Mouse (Mus musculus): ENCODE results near the gene Creb5.

Gene Creb5

DNA sequence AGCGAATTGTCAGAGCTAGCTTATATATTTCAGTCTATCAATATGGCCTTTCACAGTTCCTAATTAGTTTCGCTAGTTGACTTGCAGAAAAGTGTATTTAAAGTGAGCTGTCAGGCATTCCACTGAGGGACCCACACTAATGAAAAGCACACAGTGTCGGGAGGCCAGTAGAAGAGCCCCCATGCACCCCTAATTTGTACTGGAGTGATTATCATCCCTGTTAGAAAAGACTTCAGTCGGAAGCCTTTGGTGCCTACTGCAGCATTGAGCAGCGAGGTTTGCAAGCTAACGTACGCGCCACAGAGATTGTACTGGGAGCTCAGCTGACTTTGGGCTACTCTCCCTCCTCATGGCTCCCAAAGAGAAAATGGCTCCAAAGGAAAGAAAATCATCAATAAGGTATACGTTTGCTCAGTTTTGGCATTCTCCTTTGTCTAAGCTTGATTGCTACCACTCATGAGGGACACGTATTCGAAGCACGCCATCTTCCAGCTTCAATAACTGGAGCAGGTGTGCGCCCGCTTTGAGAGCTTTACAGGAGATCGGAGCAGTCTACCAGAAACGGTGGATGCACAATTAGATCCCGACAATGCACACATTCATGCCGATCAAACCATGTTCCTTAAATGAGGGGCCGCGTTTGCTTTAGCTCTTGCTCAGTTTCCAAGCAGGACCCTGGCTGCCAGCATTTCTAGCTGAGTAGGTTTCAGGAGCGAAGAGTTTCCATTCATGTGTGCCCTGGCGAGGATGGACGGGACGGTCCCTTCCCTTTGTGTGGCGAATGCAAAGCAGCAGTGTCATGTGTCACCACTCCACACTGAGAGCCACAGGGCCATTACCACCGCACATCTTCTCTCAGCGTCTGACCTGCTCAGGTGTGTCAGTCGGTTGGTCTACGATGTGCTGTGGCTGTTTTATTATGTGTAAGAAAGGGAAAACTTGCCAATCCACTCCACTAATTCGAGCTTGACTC is 354.8 kb downstream of the Creb5 start:
- in situ Hi-C loops (cut with MboI, MseI), result no loop called here

GRCm38 (mm10) chr6:53642826-53643356 is 355.8 kb downstream of the Creb5 start:
- in situ Hi-C loops (cut with MboI, MseI), result no loop called here

DNA sequence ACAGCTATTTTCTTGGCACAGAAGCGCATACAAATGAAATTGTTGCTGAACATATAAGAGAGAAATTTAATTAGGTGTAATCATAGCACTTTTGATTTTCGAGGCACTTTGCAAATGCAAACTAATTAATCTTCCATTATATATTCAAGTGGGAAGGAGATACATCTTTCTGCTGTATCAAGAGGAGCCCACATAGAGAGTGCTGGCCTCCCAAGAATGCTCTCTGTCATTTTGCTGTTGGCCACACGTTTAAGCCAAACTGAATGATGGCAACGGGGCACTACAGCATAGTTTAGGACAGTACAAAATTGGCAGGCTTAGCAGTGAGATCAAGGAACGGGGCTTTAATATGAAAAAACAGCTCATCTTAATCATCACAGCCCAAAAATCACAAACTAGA is 356.4 kb downstream of the Creb5 start:
- in situ Hi-C loops (cut with MboI, MseI), result no loop called here

- in situ Hi-C loops (cut with MboI, MseI), result no loop called here
Measured at GRCm38 (mm10) chr6:53644056-53644455, 357.0 kb downstream of the Creb5 start.

GRCm38 (mm10) chr6:53644971-53645370 is 357.9 kb downstream of the Creb5 start:
- in situ Hi-C loops (cut with MboI, MseI), result no loop called here

DNA sequence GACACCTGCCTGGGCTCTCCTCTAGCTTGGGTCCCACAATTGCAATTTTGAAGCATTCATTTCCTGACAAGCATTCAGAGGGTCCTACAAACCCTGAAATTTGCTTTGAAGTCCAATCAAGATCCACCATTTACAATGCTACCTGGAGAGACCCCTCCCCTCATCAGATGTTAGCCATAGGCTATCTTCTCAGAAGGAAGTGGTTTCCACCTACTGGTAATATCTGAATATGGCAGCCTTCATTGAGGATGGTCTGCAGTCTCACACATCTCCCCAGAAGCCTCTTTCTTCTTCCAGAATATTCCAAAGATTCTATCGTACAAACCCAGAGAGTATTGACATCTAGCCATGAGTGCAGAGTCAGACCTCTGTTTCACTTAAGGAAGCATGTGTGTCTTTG is 362.7 kb downstream of the Creb5 start:
- in situ Hi-C loops (cut with MboI, MseI), result loop anchor here (10.0 kb wide), 1 partner anchor 1625 kb away; no protein-coding TSS in a partner anchor

DNA sequence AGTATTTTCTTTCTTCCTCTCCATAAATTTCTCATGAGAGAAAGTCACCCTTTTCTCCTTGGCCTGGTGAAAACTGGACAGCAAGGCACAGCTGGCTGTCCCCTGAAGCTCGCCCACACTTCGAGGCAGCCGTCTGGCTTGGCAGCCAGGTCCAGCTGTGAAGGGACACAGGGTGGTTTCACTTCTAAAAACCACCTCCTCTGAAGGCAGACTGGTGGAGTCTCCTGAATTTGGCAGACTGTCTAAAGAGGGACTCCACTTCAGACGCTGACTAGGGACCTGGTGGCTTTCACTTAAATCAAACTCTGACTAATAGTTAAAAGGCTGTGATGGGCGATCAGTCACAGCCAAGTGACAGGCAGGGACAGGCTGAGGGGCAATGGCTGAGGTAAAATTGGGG is 365.6 kb downstream of the Creb5 start:
- in situ Hi-C loops (cut with MboI, MseI), result loop anchor here (10.0 kb wide), 1 partner anchor 1628 kb away; no protein-coding TSS in a partner anchor

DNA sequence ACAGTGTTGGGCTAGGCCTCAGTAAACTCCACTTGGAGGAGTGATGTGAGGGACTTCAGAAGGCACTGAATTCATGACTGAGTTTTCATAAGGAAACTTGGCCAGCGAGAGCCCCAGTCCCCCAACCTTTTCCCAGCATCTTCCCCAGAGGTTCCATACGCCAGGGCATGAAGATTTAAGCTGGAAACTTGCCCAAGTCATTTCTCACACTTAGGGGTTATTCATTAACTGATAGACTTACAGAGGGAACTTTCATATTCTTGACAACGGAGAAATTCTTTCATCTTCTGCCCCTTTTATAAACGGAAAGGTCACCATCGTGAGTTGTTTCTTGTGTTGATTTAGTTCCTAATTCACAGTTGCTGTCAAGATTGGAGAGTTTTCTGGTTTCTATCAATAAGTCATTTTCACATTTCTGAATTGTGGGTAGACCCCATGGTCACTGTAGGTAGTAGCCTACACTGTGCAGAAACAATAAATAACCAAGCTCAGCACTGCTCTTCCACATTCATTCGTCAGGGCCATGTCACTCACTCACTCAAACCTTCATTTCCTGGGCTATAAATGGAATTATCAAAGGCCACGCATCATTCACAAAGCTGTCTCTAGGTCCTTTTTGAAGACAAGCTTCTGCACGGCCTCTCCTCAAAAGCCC is 366.8 kb downstream of the Creb5 start:
- in situ Hi-C loops (cut with MboI, MseI), result loop anchor here (10.0 kb wide), 1 partner anchor 1629 kb away; no protein-coding TSS in a partner anchor

GRCm38 (mm10) chr6:53654361-53654824 is 367.3 kb downstream of the Creb5 start:
- in situ Hi-C loops (cut with MboI, MseI), result loop anchor here (10.0 kb wide), 1 partner anchor 1630 kb away; no protein-coding TSS in a partner anchor

- in situ Hi-C loops (cut with MboI, MseI), result loop anchor here (10.0 kb wide), 1 partner anchor 1632 kb away; no protein-coding TSS in a partner anchor
Measured at GRCm38 (mm10) chr6:53656466-53656865, 369.4 kb downstream of the Creb5 start.

DNA sequence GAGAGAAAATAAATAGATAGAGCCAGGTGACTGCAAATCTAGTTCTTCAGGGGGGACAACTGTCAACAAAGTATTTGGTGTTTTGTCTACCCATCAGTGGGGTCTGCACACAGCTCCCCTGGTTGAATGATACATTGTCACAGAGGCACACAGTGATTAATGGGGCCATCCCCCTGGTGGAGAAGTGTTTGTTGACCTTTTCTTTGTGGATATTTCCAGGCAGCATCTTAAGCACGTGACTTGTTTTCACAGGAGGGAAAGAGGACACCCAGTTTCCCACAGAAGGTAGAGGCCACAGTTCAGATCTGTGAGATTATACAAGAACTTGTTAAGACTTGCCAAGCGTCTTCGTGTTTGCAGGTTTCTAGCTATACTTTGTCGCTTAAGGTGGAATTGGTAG is 370.4 kb downstream of the Creb5 start:
- in situ Hi-C loops (cut with MboI, MseI), result loop anchor here (10.0 kb wide), 1 partner anchor 1633 kb away; no protein-coding TSS in a partner anchor

GRCm38 (mm10) chr6:53662858-53663833 is 376.1 kb downstream of the Creb5 start:
- in situ Hi-C loops (cut with MboI, MseI), result no loop called here

DNA sequence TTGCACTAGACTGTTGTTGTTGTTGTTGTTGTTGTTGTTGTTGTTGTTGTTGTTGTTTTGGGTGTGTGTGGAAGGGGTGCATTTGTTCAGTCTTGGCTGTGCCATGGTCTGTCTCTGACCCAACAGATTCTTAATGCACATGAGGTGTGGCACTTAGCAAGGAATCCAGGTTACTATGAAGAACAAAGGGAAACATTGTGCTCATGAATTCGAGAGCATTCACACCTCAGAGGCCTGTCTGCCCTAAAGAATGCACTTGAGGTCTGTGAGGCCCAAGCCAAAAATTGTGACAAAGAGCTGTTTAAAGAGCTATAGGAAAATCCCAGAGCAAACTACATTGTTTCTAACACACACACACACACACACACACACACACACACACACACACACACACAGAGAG is 377.7 kb downstream of the Creb5 start:
- in situ Hi-C loops (cut with MboI, MseI), result no loop called here

- in situ Hi-C loops (cut with MboI, MseI), result no loop called here
Measured at GRCm38 (mm10) chr6:53666503-53666902, 379.4 kb downstream of the Creb5 start.

DNA sequence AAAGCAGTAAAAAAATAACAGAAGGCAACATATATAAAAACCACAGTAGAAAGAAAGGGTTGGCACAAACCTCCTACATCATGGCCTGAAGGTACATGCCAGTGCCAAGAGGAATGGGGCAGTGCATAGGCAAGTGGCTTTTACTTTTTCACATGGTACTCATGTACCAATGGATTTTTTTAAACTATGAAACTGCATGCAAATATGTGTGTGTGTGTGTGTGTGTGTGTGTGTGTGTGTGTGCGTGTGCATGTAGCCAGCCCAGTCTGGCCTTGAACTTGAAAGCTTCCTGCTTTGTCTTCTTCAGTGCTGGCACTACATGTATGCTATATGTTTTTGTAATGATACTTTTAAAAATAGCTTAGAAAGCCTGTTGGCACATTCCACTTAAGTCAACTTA is 391.2 kb downstream of the Creb5 start:
- in situ Hi-C loops (cut with MboI, MseI), result no loop called here

GRCm38 (mm10) chr6:53680046-53680445 is 393.0 kb downstream of the Creb5 start:
- in situ Hi-C loops (cut with MboI, MseI), result no loop called here

DNA sequence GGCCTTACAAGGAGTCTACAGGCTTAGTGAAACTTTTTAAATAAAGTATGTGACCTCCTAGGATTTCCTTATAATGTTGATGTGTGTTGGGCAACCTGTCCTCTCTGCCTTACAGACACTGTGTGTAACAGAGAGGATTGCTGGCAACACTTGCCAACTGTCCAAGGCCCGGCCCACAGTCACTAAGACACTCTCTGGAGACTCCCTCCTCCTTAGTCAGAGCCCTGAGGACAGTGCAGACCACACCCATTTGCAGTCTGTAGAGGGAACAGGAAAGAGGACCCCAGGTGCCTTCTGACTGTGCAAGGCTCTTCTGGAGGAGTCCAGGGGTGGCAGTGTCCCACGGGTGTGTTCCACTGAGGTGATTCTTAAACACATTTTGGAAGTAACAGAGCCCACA is 397.3 kb downstream of the Creb5 start:
- in situ Hi-C loops (cut with MboI, MseI), result no loop called here

DNA sequence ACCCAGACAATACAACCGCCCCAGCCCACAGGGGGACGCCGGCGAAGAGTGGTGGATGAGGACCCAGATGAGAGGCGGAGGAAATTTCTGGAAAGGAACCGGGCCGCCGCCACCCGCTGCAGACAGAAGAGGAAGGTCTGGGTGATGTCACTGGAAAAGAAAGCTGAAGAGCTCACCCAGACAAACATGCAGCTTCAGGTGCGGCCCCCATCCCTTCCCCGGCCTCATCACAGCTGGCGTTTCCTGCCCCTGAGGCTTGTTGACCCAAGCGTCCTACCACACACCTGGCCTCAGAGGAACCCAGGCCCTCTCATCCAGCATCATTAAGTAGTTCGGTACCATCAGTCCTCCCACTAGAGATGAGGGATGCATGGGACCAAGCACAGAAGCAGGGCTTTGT is 398.3 kb downstream of the Creb5 start:
- in situ Hi-C loops (cut with MboI, MseI), result no loop called here

- in situ Hi-C loops (cut with MboI, MseI), result no loop called here
Measured at GRCm38 (mm10) chr6:53688762-53689477, 401.9 kb downstream of the Creb5 start.

GRCm38 (mm10) chr6:53691006-53691405 is 403.9 kb downstream of the Creb5 start:
- in situ Hi-C loops (cut with MboI, MseI), result no loop called here

All from T-helper 2 cell (primary cell).